Mouse (Mus musculus) ES-E14 (cell line): ENCODE measurements around the gene Adamtsl4.

ENCODE experiments used
- CHD2 ChIP-seq: IDR thresholded peaks from 2 replicates; pipeline ENCODE4 v1.6.1; 2014; ENCODE audit warnings: mild to moderate bottlenecking, low read depth, low read length, inconsistent platforms
- HCFC1 ChIP-seq: IDR thresholded peaks from 2 replicates; pipeline ENCODE4 v1.6.1; 2012; ENCODE audit warnings: low read length, inconsistent platforms, borderline replicate concordance; ENCODE audit not compliant: insufficient read depth
- MAFK ChIP-seq: IDR thresholded peaks from 2 replicates; pipeline ENCODE4 v1.6.1; 2014; ENCODE audit warnings: mild to moderate bottlenecking, low read depth, low read length, inconsistent platforms; ENCODE audit not compliant: insufficient read depth
- ZNF384 ChIP-seq: IDR thresholded peaks from 2 replicates; pipeline ENCODE4 v1.6.1; 2012; ENCODE audit warnings: low read depth, low read length, inconsistent platforms

- no peak for TF ChIP-seq HCFC1
- TF ChIP-seq CHD2: no peak
- no peak for TF ChIP-seq MAFK
- no peak for TF ChIP-seq ZNF384
These were observed 35.4 kb downstream of the Adamtsl4 start for GRCm38 (mm10) chr3:95652204-95652811.
